Mouse (Mus musculus) heart, adult 10 weeks (tissue): ENCODE results near the gene Prr19. TPM values are rescaled to one million over a fixed set of nuclear protein-coding genes. Genes with fewer than 3 reads are reported as not detected.

Source experiments
- polyA plus RNA-seq: library from polyadenylated mRNA; stranded (reverse); fragments of 350-450 nt; fragmentation: Illumina TruSeq; extraction: RNeasy Lipid Tissue Mini Kit (QIAGEN cat#74804); gene quantifications from one replicate; pipeline ENCODE4 v1.2.3, GENCODE M21; 2014; ENCODE audit warnings: low read depth, low replicate concordance

The Prr19 gene
- not detected for polyA plus RNA-seq

GRCm38 (mm10) chr7:25301063-25301462 lies at the start of gene Prr19:
Gene Prr19, plus strand, starts transcription at chr7:25301411.

GRCm38 (mm10) chr7:25267301-25267750 lies 33.9 kb upstream of the Prr19 start, which contains the start of gene Cic:
Gene Cic, plus strand, starts transcription at chr7:25267704.

GRCm38 (mm10) chr7:25297454-25298325 lies 3.5 kb upstream of the Prr19 start, which contains the start of gene Pafah1b3:
Gene Pafah1b3, minus strand, starts transcription at chr7:25297986.

GRCm38 (mm10) chr7:25305956-25306613 lies 4.9 kb downstream of the Prr19 start, which contains the start of gene Tmem145:
Gene Tmem145, plus strand, starts transcription at chr7:25306106.

GRCm38 (mm10) chr7:25316532-25317445 lies 15.6 kb downstream of the Prr19 start, which contains the start of gene Megf8:
Gene Megf8, plus strand, starts transcription at chr7:25317164.

Other genes starting within 250 kb of the Prr19 start
- gene Grik5, start 229.1 kb upstream of the Prr19 start, polyA plus RNA-seq = 5.2 TPM
- 6.4 TPM for gene Zfp574, start 228.8 kb upstream of the Prr19 start, polyA plus RNA-seq
- 0.84 TPM for gene Pou2f2, start 121.7 kb upstream of the Prr19 start, polyA plus RNA-seq
- gene Dedd2, start 80.8 kb upstream of the Prr19 start, polyA plus RNA-seq = 14.2 TPM
- gene Zfp526, start 80.0 kb upstream of the Prr19 start, polyA plus RNA-seq = 6.4 TPM
- gene Gsk3a, start 63.6 kb upstream of the Prr19 start, polyA plus RNA-seq = 67.0 TPM
- gene Erf, start 50.6 kb upstream of the Prr19 start, polyA plus RNA-seq = 10.7 TPM
- gene Cic, start 33.7 kb upstream of the Prr19 start, polyA plus RNA-seq = 47.8 TPM
- gene Pafah1b3, start 3.4 kb upstream of the Prr19 start, polyA plus RNA-seq = 2.6 TPM
- gene Tmem145, start 4.7 kb downstream of the Prr19 start, polyA plus RNA-seq = not detected
- 19.9 TPM for gene Megf8, start 15.8 kb downstream of the Prr19 start, polyA plus RNA-seq
- gene Cnfn, start 68.3 kb downstream of the Prr19 start, polyA plus RNA-seq = not detected
- 50.7 TPM for gene Lipe, start 97.3 kb downstream of the Prr19 start, polyA plus RNA-seq
- gene Cxcl17, start 111.5 kb downstream of the Prr19 start, polyA plus RNA-seq = not detected
- gene Ceacam1, start 176.2 kb downstream of the Prr19 start, polyA plus RNA-seq = 17.6 TPM
- 0.58 TPM for gene Ceacam2, start 238.4 kb downstream of the Prr19 start, polyA plus RNA-seq